In genomic region chr15:83002665-83003548, GRCm38 (mm10) we compare ENCODE assay signal across 8 mouse cellular contexts. TPM values are rescaled to one million over a fixed set of nuclear protein-coding genes. Genes with fewer than 3 reads are reported as not detected.
A peak's percentile ranks its signal among the peaks of the same experiment; 100 is the strongest.
DNase-seq lines count a peak whose midpoint lies in the region; ATAC-seq and TF ChIP-seq lines count a peak whose summit lies in the region.

No protein-coding gene starts in this region.

- H3K4me3 ChIP-seq in hindbrain, postnatal 0 days (ENCODE audit: low read length), result no peak overlapping the region
- no peak overlapping the region for H3K4me3 ChIP-seq in midbrain, embryonic 12.5 days

- H3K9me3 ChIP-seq in hindbrain, postnatal 0 days (ENCODE audit: low read length), result no peaks in the 10 kb centered on the region
- no peaks in the 10 kb centered on the region for H3K9me3 ChIP-seq in midbrain, embryonic 12.5 days

- 35% methylated on average over 12 of the region's 12 CpGs for WGBS in hindbrain, postnatal 0 days
- WGBS in midbrain, embryonic 12.5 days, result 38% methylated on average over 12 of the region's 12 CpGs

- no peak overlapping the region for H3K9ac ChIP-seq in hindbrain, postnatal 0 days (replicated peaks; ENCODE audit: low read length)
- H3K9ac ChIP-seq in midbrain, embryonic 12.5 days (replicated peaks), result no peak overlapping the region

- no peak overlapping the region for H3K4me2 ChIP-seq in hindbrain, postnatal 0 days (ENCODE audit: low read depth, low read length)
- no peak overlapping the region; the same call in 1 of the 2 replicates for H3K4me2 ChIP-seq in midbrain, embryonic 12.5 days (replicated peaks)

- TF ChIP-seq CTCF in hindbrain, postnatal 0 days (IDR thresholded peaks at IDR 0.05; ENCODE audit: low read depth), result no peak

- no peaks in the 10 kb centered on the region for H3K36me3 ChIP-seq in hindbrain, postnatal 0 days (ENCODE audit: insufficient read depth, low read length)
- H3K36me3 ChIP-seq in midbrain, embryonic 12.5 days, result no peaks in the 10 kb centered on the region

- H3K27ac ChIP-seq in hindbrain, postnatal 0 days, result peak overlapping the region; percentile 29; the same call in 1 of the 2 replicates
- peak overlapping the region; percentile 72 for H3K27ac ChIP-seq in midbrain, embryonic 12.5 days (replicated peaks)

- H3K4me1 ChIP-seq in hindbrain, postnatal 0 days (ENCODE audit: insufficient read depth, low read length), result peaks cover 14% of the 10 kb centered on the region
- H3K4me1 ChIP-seq in midbrain, embryonic 12.5 days, result peaks cover 23% of the 10 kb centered on the region

- no peaks in the 10 kb centered on the region for H3K27me3 ChIP-seq in hindbrain, postnatal 0 days (ENCODE audit: insufficient read depth, low read length)
- peaks cover 50% of the 10 kb centered on the region for H3K27me3 ChIP-seq in midbrain, embryonic 12.5 days

- peak; percentile 28 for DNase-seq in NIH3T3 (ENCODE audit: low read depth)
- peak; percentile 70 for DNase-seq in embryo, embryonic 10.5 days (ENCODE audit: low spot score)
- peak; percentile 92 for DNase-seq in hindbrain, postnatal 0 days (ENCODE audit: low spot score)
- no peak for DNase-seq in thymus, postnatal 14 days
- DNase-seq in adrenal gland, postnatal 4 days (ENCODE audit: low spot score in 2 of 2), result no peak
- no peak for DNase-seq in adrenal gland, adult 8-10 months

- ATAC-seq in hindbrain, postnatal 0 days, result peak; percentile 84
- ATAC-seq in midbrain, embryonic 12.5 days (ENCODE audit: low FRiP score, low read depth), result peak; percentile 86
- ATAC-seq in granulocyte monocyte progenitor cell, adult 5-6 weeks (replicated peaks; ENCODE audit: poor library complexity, severe bottlenecking), result no peak

RNA-seq across cellular contexts. Expression of gene Tcf20, which starts 15.2 kb away (rescaled TPM):
- total RNA-seq in hindbrain, postnatal 0 days (2014; rRNA removed), result 89.2 and 98.3 TPM in 2 replicates
- polyA plus RNA-seq in hindbrain, postnatal 0 days (2015; fragmentation: Nextera tagmentation; extraction: Ambion mirVana), result 8.6 and 8.8 TPM in 2 replicates
- 13.7 TPM in 2 replicates for polyA plus RNA-seq in midbrain, embryonic 12.5 days (2016; fragmentation: Nextera tagmentation; extraction: Ambion mirVana)
- 52.2 and 56.9 TPM in 2 replicates for total RNA-seq in granulocyte monocyte progenitor cell, adult 5-6 weeks (2014; fragmentation: Nextera tagmentation)
- total RNA-seq in granulocyte monocyte progenitor cell, adult 5-6 weeks (2017), result 76.8 and 81.2 TPM in 2 replicates
- 10 to 100 TPM; 85.4 to 98.1 TPM for total RNA-seq in adrenal gland, postnatal 4 days (2021)
- 100 to 1,000 TPM; 102 to 109 (median 106) TPM for total RNA-seq in adrenal gland, adult 8-10 months (2022)

RNA-seq across cellular contexts. Expression of gene Nfam1, which starts 30.2 kb away (rescaled TPM):
- 1.7 and 3.3 TPM in 2 replicates for total RNA-seq in hindbrain, postnatal 0 days (2014; rRNA removed)
- 1.7 and 1.8 TPM in 2 replicates for polyA plus RNA-seq in hindbrain, postnatal 0 days (2015; fragmentation: Nextera tagmentation; extraction: Ambion mirVana)
- polyA plus RNA-seq in midbrain, embryonic 12.5 days (2016; fragmentation: Nextera tagmentation; extraction: Ambion mirVana), result 3.3 and 4.2 TPM in 2 replicates
- total RNA-seq in granulocyte monocyte progenitor cell, adult 5-6 weeks (2014; fragmentation: Nextera tagmentation), result 60.7 and 62.4 TPM in 2 replicates
- total RNA-seq in granulocyte monocyte progenitor cell, adult 5-6 weeks (2017), result 45.3 and 52.8 TPM in 2 replicates
- total RNA-seq in adrenal gland, postnatal 4 days (2021), result 1 to 10 TPM; 3.2 to 4.7 TPM
- 1 to 10 TPM; 2.5 to 4.6 (median 3.8) TPM for total RNA-seq in adrenal gland, adult 8-10 months (2022)

Comparison
In these comparisons a context has a peak if more than half of its experiments do, and no peak if none do; other contexts are left out.
1. DNase-seq: peak in NIH3T3 (single experiment), embryo, embryonic 10.5 days (single experiment) and hindbrain, postnatal 0 days (single experiment); none in thymus, postnatal 14 days (single experiment), adrenal gland, postnatal 4 days (0 of 2) and adrenal gland, adult 8-10 months (single experiment).
2. RNA of gene Nfam1, which starts 30.2 kb away (total RNA-seq): 45.3 to 62.4 TPM in granulocyte monocyte progenitor cell, adult 5-6 weeks; 3.2 to 4.7 TPM in adrenal gland, postnatal 4 days, 2.5 to 4.6 TPM in adrenal gland, adult 8-10 months and 1.7 to 3.3 TPM in hindbrain, postnatal 0 days; every median in the first group is over 4 times any median in the second.